Comparison of ENCODE assay signal across 8 mouse cellular contexts in genomic region chr2:104815561-104816370, GRCm38 (mm10). TPM values are rescaled to one million over a fixed set of nuclear protein-coding genes. Genes with fewer than 3 reads are reported as not detected.
A peak's percentile ranks its signal among the peaks of the same experiment; 100 is the strongest.
DNase-seq lines count a peak whose midpoint lies in the region; ATAC-seq lines count a peak whose summit lies in the region.

No protein-coding gene starts in this region.

- no peaks in the 10 kb centered on the region for H3K9me3 ChIP-seq in forebrain, embryonic 13.5 days (replicated peaks)

- peak overlapping the region; percentile 99 for H3K9ac ChIP-seq in forebrain, embryonic 13.5 days

- peak; percentile 27 to 45 for DNase-seq in adrenal gland, adult 18-20 months (ENCODE audit: low spot score in 2 of 2)
- no peak for DNase-seq in adrenal gland, adult 2 months
- peak; percentile 29 for DNase-seq in brain, adult 2 months (ENCODE audit: low read depth, low spot score)
- peak; percentile 46 for DNase-seq in heart, postnatal 4 days
- peak; percentile 21 to 23 for DNase-seq in layer of hippocampus, postnatal 14 days (ENCODE audit: low spot score in 2 of 2)
- DNase-seq in lung, postnatal 36 days: peak; percentile 29
- peak; percentile 32 for DNase-seq in right cerebral cortex, postnatal 4 days

- H3K27ac ChIP-seq in forebrain, embryonic 13.5 days: peak overlapping the region; percentile 98

- peak overlapping the region; percentile 96 for H3K4me3 ChIP-seq in forebrain, embryonic 13.5 days

- ATAC-seq in forebrain, embryonic 13.5 days: peak; percentile 24

- peaks cover 32% of the 10 kb centered on the region for H3K4me1 ChIP-seq in forebrain, embryonic 13.5 days

- no peaks in the 10 kb centered on the region for H3K27me3 ChIP-seq in forebrain, embryonic 13.5 days

- no peaks in the 10 kb centered on the region for H3K36me3 ChIP-seq in forebrain, embryonic 13.5 days (ENCODE audit: poor library complexity, severe bottlenecking)

- WGBS in forebrain, embryonic 13.5 days: under 1% methylated on average over 33 of the region's 33 CpGs

- peak overlapping the region; percentile 84 for H3K4me2 ChIP-seq in forebrain, embryonic 13.5 days

RNA-seq across cellular contexts. Expression of gene Qser1, which starts 0.8 kb away (rescaled TPM):
- 10 to 100 TPM; 20.4 to 21.6 TPM for total RNA-seq in adrenal gland, adult 18-20 months (2021)
- total RNA-seq in adrenal gland, adult 2 months (2021): 10 to 100 TPM; 19.1 to 29.0 TPM
- polyA plus RNA-seq in adrenal gland, adult 2 months (2012; rRNA removed): 3.0 and 3.6 TPM in 2 replicates
- polyA plus RNA-seq in forebrain, embryonic 13.5 days (2015; fragmentation: Nextera tagmentation; extraction: Ambion mirVana): 12.6 and 12.7 TPM in 2 replicates
- 10 to 100 TPM; 30.7 to 30.8 TPM for total RNA-seq in heart, postnatal 4 days (2021)
- total RNA-seq in layer of hippocampus, postnatal 14 days (2021): 10 to 100 TPM; 12.1 to 13.0 TPM

RNA-seq across cellular contexts. Expression of gene Prrg4, which starts 33.9 kb away (rescaled TPM):
- 10 to 100 TPM in 1 of 2 experiments, 1 to 10 TPM in 1; 4.2 to 29.0 TPM for total RNA-seq in adrenal gland, adult 18-20 months (2021)
- total RNA-seq in adrenal gland, adult 2 months (2021): 1 to 10 TPM; 4.1 to 9.6 TPM
- polyA plus RNA-seq in adrenal gland, adult 2 months (2012; rRNA removed): 1.1 and 1.3 TPM in 2 replicates
- polyA plus RNA-seq in forebrain, embryonic 13.5 days (2015; fragmentation: Nextera tagmentation; extraction: Ambion mirVana): 0.45 and 0.52 TPM in 2 replicates
- 1 to 10 TPM; 2.8 to 3.3 TPM for total RNA-seq in heart, postnatal 4 days (2021)
- 1 to 10 TPM; 1.0 to 1.2 TPM for total RNA-seq in layer of hippocampus, postnatal 14 days (2021)

RNA-seq across cellular contexts. Expression of gene Ccdc73, which starts 51.8 kb away (rescaled TPM):
- total RNA-seq in adrenal gland, adult 18-20 months (2021): 1 to 10 TPM; 6.0 to 8.6 TPM
- total RNA-seq in adrenal gland, adult 2 months (2021): 1 to 10 TPM; 5.3 to 6.9 TPM
- polyA plus RNA-seq in adrenal gland, adult 2 months (2012; rRNA removed): 0.49 and 1.2 TPM in 2 replicates
- 9.3 and 10.0 TPM in 2 replicates for polyA plus RNA-seq in forebrain, embryonic 13.5 days (2015; fragmentation: Nextera tagmentation; extraction: Ambion mirVana)
- total RNA-seq in heart, postnatal 4 days (2021): 1 to 10 TPM; 3.7 to 3.8 TPM
- total RNA-seq in layer of hippocampus, postnatal 14 days (2021): 1 to 10 TPM in 1 of 2 experiments, not detected in 1; 1.6 TPM
